Mouse (Mus musculus) brown adipose tissue, adult 24 weeks (tissue): ENCODE results near the gene Smtnl2. TPM values are rescaled to one million over a fixed set of nuclear protein-coding genes. Genes with fewer than 3 reads are reported as not detected.

Experiments used
- H3K27ac ChIP-seq: fragments of 200-500 bp; replicated peaks from 2 replicates; pipeline ENCODE4 v1.5.1; 2012; ENCODE audit warnings: low read depth, mild to moderate bottlenecking, low read length
- H3K4me1 ChIP-seq: fragments of 200-500 bp; 2 replicates; pipeline ENCODE4 v1.6.1; 2012; ENCODE audit warnings: low read length, mixed read lengths; ENCODE audit not compliant: control insufficient read depth, insufficient read depth, insufficient read length
- H3K4me3 ChIP-seq: fragments of 200-500 bp; 2 replicates; pipeline ENCODE4 v1.5.1; 2012; ENCODE audit warnings: low read depth, mild to moderate bottlenecking, low read length, moderate library complexity; ENCODE audit not compliant: insufficient read depth
- polyA plus RNA-seq: library from polyadenylated mRNA; stranded (reverse); fragments of >200 nt; gene quantifications from 2 replicates; pipeline ENCODE4 v1.2.4, GENCODE M21; 2012; ENCODE audit not compliant: missing spikeins, insufficient read depth, insufficient read length

Smtnl2 gene
- polyA plus RNA-seq, 1 experiment = 8.2 TPM

- no peak overlapping the region for H3K4me3 ChIP-seq
- 0 out of 2 replicates have a peak overlapping the region, but pooled peaks have one; percentile 6 for H3K27ac ChIP-seq
- peaks cover 18% of the 10 kb centered on the region for H3K4me1 ChIP-seq
These were observed 13.5 kb downstream of the Smtnl2 start for GRCm38 (mm10) chr11:72397811-72398525.

DNA sequence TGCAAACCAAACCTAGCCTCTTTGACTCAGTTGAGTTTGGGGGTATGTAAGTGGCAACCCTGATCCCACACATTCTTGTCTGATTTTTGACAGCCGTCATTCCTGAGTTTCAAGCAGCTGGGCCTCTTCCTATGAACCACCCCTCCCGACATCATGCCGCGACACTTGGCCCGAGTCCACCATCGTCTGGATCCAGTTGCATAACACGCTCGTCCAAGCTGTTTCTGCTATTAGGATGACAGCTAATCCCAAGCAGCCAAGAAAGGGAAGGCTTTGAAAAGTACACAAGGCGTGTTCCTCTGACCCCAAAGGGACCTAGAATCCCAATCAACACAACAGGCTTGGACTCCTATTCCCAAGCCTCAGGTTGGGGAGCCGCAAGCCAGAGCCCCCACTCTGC lies 14.4 kb downstream of the Smtnl2 start:
- peaks cover 17% of the 10 kb centered on the region for H3K4me1 ChIP-seq
- peak overlapping the region; percentile 92 for H3K27ac ChIP-seq
- H3K4me3 ChIP-seq = no peak overlapping the region

GRCm38 (mm10) chr11:72396621-72397020 lies 14.9 kb downstream of the Smtnl2 start:
- Histone ChIP-seq H3K4me3 (no peak overlapping the region), H3K4me1 (peaks cover 16% of the 10 kb centered on the region), H3K27ac (peak overlapping the region; percentile 92)

DNA sequence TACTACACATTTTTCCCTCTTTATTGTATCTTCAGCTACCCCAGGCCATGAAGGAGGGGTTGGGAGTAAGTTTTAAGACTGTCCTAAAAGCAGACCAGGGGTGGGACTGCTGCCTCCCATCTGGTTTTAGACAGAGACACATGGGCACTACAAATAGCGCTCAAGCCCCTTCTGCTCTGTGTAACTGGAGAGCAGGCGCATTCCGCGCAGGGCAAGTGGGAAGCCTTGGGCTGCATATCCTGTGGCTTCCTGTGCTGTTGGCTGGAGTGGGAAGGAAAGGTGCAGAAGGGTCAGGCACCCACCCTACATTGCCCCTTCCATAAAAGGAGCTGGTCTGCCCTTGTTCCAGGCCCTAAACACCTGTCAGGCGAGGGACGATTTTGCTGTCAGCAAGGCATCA lies 15.9 kb downstream of the Smtnl2 start:
- H3K4me3 ChIP-seq = no peak overlapping the region
- peak overlapping the region; percentile 92; the same call in 1 of the 2 replicates for H3K27ac ChIP-seq
- H3K4me1 ChIP-seq = peaks cover 12% of the 10 kb centered on the region

- Histone ChIP-seq H3K27ac (no peak overlapping the region; the same call in 1 of the 2 replicates), H3K4me3 (no peak overlapping the region), H3K4me1 (peaks cover 12% of the 10 kb centered on the region)
These were observed 16.8 kb downstream of the Smtnl2 start for GRCm38 (mm10) chr11:72394694-72395093.

GRCm38 (mm10) chr11:72393669-72394068 lies 17.8 kb downstream of the Smtnl2 start:
- H3K4me3 ChIP-seq = no peak overlapping the region
- peaks cover 12% of the 10 kb centered on the region for H3K4me1 ChIP-seq
- H3K27ac ChIP-seq = peak overlapping the region; percentile 28; the same call in 1 of the 2 replicates

- H3K27ac ChIP-seq = no peak overlapping the region
- peaks cover 12% of the 10 kb centered on the region for H3K4me1 ChIP-seq
- no peak overlapping the region for H3K4me3 ChIP-seq
These were observed 18.3 kb downstream of the Smtnl2 start for GRCm38 (mm10) chr11:72393243-72393642.

DNA sequence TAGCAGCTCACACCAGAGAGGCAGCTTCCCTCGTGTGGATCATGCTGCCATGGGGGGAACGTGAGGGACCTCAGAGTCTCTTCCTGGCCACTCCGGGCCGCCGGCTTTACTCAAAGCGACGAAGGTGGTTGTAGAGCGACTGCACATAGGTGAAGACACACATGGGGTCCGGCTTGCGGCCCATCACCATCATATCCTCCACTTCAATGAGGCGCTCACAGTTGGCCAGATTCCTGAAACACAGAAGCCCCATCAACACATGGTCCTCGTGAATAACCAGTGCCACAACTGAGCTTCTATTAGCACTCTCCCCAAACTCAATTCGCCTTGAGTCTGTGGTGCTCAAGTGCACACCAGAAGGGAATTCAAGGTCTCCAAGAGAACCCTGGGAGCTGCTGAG lies 20.3 kb downstream of the Smtnl2 start:
- no peaks in the 10 kb centered on the region; the same call in 1 of the 2 replicates for H3K4me1 ChIP-seq
- H3K27ac ChIP-seq = no peak overlapping the region
- no peak overlapping the region for H3K4me3 ChIP-seq

GRCm38 (mm10) chr11:72389407-72390142 lies 21.9 kb downstream of the Smtnl2 start:
- Histone ChIP-seq H3K27ac (no peak overlapping the region), H3K4me1 (no peaks in the 10 kb centered on the region; the same call in 1 of the 2 replicates), H3K4me3 (no peak overlapping the region)

- Histone ChIP-seq H3K27ac (no peak overlapping the region), H3K4me1 (no peaks in the 10 kb centered on the region), H3K4me3 (no peak overlapping the region)
These were observed 23.4 kb downstream of the Smtnl2 start for GRCm38 (mm10) chr11:72388113-72388529.

DNA sequence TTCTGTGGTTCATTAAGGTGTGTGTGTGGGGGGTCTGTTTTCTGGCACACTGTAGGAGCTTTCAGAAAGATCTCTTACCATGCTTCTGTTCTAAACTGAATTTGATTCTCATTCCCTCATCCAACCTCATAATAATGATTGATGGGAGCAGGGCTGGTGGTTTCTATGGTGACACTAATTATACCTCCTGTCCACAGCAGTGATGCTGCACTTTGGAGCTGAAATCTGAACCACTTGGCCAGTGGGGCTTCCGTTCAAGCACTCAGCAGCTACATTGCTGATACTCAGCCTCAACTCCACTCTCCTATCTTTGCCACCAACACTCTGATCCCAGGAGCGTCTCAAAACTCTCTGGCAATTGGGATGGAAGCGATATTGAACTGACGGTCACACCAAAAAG lies 32.2 kb downstream of the Smtnl2 start:
- H3K27ac ChIP-seq = no peak overlapping the region
- no peaks in the 10 kb centered on the region for H3K4me1 ChIP-seq
- H3K4me3 ChIP-seq = no peak overlapping the region

DNA sequence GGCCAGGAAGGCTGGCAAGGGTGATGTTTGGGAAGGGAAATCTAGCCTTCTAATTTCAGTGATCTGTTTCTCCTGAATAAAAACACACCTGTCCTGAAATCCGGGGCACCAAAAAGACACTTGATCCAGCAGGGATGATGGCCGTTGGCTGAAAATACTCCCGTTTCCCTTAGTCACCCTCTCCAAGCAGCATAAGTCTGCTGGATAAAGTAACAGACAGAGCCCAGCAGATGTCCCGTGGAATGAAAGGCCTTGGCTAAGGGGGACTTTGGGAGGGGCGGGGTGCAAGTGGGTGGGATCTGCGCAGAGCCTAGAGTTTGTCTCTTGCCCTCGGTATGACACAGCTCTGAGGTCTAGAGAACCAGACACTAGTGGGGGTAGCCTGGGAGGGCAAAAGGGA lies 33.3 kb downstream of the Smtnl2 start:
- Histone ChIP-seq H3K27ac (no peak overlapping the region), H3K4me3 (no peak overlapping the region), H3K4me1 (no peaks in the 10 kb centered on the region)

DNA sequence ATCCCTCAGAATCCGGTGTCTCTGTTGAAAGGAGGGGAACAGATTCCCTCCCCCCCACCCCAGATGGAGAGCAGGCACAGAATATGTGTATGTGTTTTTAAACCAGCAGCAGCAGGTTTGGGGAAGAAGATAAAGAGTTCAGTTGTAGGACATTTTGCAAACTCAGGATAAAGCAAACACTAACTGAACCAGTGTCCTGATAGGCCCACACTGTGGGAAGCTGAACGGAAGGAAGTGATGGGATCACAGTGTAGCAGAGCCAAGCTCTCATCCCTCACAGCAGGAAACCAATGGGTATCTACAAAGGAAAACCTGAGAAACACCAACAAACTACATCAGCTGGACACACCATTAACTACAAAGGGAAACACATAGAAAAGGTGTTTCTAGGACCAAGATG lies 35.0 kb downstream of the Smtnl2 start:
- Histone ChIP-seq H3K4me1 (no peaks in the 10 kb centered on the region), H3K27ac (no peak overlapping the region), H3K4me3 (no peak overlapping the region)

- no peak overlapping the region for H3K4me3 ChIP-seq
- no peaks in the 10 kb centered on the region for H3K4me1 ChIP-seq
- H3K27ac ChIP-seq = no peak overlapping the region
These were observed 41.4 kb downstream of the Smtnl2 start for GRCm38 (mm10) chr11:72369904-72370672.
